Mouse (Mus musculus) fibroblast of lung, adult 2 months (primary cell): Measurements from ENCODE around the gene Yars.

Source experiments
- DNase-seq: peaks from one replicate; pipeline ENCODE4 v3.0.0-alpha.2; 2011; ENCODE audit warnings: low read depth

The Yars gene

DNA sequence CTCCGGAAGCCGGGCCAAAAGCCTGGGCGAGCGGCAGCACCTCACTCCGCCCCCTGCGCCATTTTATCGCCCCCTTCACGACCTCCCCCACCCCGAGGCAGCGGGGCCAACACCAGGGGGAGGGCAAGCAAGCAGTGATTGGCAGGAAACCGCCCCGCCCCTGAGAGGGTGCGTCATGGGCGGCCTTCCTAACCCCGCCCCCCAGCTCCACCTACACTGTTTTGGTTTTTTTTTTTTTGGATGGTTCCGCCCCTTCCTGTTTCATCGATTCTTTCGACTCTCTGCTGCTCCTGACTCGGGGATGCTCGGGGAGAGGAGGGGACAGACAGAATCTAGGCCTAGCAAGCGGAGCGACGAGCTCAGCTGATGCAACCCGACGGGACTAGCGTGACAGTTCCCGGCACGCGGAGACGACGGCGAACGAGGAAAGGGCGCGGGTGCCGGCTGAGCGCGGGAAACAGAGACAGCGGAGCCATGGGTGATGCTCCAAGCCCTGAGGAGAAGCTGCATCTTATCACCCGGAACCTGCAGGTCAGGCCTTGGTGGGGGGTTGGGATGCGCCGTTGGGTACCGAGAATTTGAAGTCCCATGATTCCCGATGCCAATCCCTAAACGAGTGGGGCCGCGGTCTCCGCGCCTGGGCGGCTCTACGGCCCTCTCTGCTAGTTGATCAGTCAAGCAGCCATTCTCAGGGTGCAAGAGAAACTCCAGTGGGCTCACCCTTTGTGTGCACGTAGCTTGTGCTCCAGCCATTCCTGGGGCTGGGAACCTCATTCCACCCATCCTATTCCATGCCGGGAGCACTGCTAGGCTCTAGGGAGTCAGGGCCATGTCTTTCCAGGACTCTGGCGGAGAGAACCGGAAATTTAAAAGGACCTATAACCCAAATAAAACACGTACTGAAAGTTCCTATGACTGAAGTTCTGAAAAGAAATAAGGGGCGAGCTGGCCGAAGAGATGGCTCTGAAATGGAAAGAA lies at the start of gene Yars, which contains the start of gene S100pbp:
TSS of gene Yars (plus strand) at position 219 of the 978 bp plus-strand sequence.
TSS of gene S100pbp (minus strand) at position 186 of the 978 bp plus-strand sequence.
- DNase-seq: peak; percentile 92

DNA sequence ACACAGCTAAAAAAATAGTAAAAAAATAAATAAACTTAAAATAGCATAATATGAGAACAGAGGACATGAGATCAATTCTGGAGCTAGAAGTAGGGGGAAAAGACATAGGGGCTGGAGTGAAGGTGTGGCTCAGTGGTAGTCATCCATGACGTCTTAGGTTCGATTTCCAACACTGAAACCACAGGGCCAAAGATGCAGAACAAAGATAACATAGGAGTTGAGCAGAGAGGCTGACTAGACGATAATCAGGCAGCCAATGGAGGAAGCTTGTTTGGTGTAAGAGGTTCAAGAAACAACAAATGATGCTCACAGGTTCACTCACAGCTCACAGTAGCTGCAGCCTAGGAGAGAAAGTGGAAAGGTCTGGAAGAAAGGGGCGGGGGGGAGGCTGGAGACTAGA lies 48.8 kb upstream of the Yars start:
- no peak for DNase-seq

- no peak for DNase-seq
Observed at GRCm38 (mm10) chr4:129141560-129142438, 47.8 kb upstream of the Yars start.

DNA sequence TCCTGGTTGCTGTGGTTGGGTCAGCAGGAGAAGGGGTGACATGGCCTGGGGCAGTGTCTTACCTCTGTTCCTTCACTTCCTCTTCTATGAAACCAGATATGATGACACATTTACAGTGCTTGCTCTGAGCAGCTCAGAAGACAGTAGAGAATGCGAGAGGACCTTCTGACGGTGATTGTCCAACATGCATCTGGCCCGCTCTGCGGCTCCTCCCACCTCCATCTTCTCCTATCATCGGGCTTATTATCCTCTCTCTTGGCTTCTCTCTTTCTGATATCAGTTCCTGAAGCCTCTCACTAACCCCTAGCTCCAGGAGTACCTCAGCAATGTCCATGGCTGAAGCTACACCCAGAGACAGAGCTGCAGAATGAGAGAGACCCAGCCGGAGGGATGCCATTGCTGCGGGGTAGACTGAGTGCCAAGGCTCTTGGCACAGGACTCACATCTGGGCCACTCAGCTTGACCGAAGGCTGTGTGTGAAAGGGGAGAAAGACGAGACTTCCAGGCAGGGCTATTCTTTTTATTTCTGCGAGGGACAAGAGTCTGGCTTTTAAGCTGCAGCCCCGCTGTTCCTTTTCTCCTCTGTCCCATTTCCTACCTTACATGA lies 47.0 kb upstream of the Yars start:
- DNase-seq: no peak

- DNase-seq: no peak
Observed at GRCm38 (mm10) chr4:129143509-129143908, 46.1 kb upstream of the Yars start.

- no peak for DNase-seq
Observed at GRCm38 (mm10) chr4:129144401-129145367, 44.9 kb upstream of the Yars start.

DNA sequence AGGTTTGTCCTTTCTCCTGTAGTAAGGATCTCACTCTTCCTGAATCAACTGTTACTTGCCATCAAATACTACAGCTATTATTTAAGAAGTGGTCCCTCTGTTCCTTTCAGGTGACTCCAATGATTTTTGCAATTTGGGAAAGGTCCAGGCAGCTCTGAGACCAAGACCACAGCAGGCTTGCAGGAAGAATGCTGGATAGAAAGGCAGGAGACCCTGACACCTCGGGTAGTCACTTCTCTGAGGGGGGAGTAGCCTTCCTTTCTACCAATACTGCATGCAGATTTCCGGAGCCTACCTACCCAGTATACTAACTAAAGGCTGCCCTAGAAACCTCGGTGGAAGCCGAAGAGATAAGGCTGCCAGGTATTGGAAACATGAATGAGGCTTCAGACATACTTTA lies 44.1 kb upstream of the Yars start:
- no peak for DNase-seq

- DNase-seq: no peak
Observed at GRCm38 (mm10) chr4:129145943-129146342, 43.6 kb upstream of the Yars start.

GRCm38 (mm10) chr4:129146392-129146791 lies 43.2 kb upstream of the Yars start:
- no peak for DNase-seq

DNA sequence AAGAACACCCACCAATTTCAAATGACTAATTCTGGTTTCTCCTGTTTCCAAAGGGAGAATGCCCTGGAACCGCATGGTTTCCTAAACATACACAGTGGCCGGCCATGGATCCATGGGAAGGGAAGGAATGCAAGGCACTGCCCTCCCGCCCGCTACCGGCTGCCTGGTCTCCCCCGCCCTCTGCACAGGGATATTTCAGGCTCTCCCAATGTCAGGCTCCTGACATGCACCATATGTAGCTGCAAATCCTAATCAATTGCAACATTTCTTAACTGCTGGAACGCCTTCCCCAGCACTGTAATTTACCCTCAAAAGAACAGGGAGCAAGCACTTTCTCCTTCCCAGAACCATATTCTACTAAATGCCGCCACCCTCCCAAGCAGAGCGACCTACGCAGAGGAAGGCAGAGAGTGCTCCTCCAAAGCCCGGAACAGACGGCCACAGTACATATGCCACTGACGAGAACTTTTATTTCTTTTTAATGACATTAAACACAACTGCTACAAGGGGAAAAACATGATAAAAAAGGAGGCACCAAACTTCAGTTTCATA lies 41.9 kb upstream of the Yars start:
- no peak for DNase-seq

GRCm38 (mm10) chr4:129149321-129149720 lies 40.2 kb upstream of the Yars start:
- DNase-seq: peak; percentile 75

DNA sequence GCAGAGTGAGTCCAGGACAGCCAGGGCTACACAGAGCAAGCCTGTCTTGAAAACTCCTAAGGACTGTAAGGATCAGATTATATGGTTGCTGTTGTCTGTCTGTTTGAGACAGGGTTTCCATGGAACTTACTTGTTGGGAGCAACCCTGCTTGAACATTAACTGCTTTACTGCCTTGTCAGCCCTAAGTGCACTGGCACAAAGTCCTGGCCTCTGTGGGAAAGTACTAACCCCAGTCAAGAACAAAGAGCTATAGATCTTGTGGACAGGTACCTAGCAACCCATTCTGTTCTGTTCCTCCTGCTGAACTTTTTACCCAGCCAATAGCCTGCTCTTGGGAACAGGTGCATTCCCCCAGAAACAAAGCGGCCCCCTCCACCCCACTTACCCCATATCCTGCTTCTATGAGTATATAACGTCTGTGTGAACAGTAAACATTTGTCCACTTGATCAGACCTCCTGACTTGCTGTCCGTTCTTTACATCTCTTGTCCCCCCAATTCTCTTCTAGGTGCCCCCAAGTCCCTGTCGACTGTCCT lies 38.2 kb upstream of the Yars start:
- no peak for DNase-seq

DNA sequence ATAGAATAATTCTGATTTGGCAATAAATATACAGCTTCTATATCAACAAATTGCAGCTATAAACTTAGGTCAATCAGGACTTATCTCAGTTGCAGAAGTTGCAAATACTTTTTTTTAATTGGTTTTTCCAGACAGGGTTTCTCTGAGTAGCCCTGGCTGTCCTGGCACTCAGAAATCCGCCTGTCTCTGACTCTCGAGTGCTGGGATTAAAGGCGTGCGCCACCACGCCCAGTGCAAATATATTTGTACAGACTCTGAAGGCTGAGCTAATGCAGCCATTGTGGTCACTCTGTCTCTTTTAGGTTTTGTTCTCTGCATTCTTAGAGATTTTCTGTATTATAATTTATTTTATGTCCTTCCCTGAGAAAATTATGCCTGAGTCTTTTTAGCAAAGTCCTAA lies 32.0 kb upstream of the Yars start:
- DNase-seq: no peak

GRCm38 (mm10) chr4:129158549-129158948 lies 31.0 kb upstream of the Yars start:
- no peak for DNase-seq

DNA sequence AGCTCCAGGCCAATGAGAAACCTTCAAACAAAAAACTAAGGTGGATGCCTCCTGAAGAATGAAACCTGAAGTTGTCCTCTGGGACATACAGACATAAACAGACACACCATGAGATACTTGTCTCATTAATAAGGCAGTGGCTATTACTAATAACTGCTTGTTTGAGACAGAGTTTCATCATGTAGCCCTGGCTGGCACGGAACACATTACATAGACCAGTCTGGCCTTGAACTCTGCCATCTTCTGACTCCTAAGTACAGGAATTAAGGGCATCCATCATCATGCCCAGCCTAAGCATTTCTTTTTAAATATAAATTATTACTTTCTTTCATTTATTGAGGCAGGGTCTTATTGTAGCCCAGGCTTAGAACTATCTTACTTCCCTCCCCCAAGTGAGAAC lies 28.5 kb upstream of the Yars start:
- no peak for DNase-seq

DNA sequence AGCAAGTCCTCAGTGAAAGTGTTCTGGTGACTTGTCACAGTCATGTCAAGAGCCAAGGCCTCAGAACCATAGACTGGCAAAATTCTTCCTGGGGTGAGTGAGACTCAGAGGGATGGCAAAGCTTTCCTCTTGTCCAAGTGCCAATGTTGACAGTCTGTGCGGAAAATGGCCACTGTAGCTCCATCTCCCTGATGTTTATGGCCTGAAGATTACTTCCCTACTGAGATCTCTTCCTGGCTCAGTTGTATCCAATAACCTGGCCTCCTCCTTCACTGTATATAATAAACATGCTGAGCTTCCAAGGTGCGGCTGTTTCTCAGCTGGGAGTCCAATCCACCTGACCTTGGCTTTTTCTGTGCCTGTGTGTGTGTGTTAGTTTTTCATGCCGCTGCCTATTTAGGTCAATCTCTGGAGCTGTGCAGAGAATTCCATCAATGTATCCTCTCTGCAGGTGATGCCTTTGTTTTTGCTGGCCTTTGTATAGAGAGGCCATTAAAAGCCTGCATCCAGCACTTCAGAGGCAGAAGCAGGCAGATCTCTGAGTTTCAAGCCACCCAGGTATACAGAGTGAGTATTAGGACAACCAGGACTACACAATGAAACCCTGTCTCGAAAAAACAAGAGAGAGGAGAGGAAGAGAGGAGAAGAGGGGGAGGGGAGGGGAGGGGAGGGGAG lies 27.8 kb upstream of the Yars start:
- no peak for DNase-seq

DNA sequence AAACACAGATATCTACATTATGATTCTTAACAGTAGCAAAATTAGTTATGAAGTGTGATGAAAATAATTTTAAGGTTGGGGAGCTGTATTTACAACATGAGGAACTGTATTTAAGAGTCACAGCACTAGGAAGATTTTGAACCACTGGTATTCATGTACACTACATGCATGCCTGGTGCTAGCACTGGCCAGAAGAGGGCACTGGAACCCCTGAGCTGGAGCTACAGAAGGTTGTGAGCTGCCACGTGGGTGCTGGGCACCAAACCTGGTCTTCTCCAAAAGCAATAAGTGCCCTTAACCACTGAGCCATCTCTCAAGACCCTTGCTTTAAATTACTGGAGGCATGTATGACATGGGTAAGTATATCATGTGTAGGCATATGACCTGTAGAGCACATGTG lies 17.0 kb upstream of the Yars start:
- no peak for DNase-seq

DNA sequence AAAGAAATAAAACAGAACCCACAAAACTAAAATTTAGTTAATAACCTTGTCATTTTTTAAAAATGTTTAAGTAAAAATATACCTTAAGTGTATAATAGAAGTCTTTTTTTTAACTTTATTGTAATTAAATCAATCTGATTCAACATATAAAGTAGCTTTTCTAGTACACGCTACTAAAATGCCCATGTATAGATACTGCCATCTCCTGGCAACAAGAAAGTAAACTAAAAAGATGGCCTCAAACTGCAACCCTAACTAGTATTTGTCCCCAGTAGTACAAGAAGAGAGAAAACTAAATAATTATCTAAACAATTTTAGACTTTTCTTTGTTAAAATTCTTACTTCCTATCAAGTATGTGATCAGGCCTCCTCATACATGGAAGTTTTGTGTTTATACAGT lies 10.0 kb upstream of the Yars start:
- no peak for DNase-seq

- DNase-seq: no peak
Observed at GRCm38 (mm10) chr4:129188041-129188659, 1.4 kb upstream of the Yars start.
